Mouse (Mus musculus): ENCODE data around the gene Neurod6. TPM values are rescaled to one million over a fixed set of nuclear protein-coding genes. Genes with fewer than 3 reads are reported as not detected.

Neurod6 gene
- total RNA-seq, 1 experiment from 2014 or later = not detected

DNA sequence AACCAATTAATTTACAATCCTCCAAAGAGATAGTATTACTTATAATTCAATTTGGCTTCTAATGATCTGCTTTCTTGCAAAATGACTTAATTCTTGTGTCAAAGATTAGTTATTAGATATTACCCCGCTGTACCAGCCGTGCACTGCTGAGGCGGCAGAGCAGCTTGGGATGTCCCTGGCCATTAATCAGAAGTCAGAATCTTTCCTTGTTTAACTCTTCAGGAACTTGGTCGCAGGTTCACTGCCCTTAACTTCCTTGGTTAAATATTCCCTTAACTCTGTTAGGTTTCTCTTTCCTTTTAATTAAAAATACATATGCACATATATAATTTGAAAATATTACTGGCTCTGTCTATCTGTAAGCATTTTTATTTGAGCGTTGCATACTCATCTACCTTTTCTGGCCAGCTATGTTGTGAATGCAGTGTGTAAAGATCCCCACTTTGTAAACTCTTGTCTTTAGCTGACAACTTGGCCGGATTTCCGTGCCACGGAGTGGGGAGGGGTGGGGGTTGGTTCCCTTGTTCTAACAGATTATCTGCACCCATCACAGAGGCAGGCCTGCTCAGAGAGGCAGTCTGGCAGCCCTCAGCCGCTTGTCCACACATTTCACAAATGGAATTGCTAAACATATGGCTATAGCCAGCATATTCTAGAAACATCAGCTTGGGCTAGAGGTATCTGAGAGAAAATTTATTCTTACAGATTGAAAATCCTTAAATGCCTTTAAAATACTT lies 34.1 kb downstream of the Neurod6 start:
- no peak for DNase-seq

GRCm38 (mm10) chr6:55646111-55646823 lies 34.8 kb downstream of the Neurod6 start:
- no peak for DNase-seq

DNA sequence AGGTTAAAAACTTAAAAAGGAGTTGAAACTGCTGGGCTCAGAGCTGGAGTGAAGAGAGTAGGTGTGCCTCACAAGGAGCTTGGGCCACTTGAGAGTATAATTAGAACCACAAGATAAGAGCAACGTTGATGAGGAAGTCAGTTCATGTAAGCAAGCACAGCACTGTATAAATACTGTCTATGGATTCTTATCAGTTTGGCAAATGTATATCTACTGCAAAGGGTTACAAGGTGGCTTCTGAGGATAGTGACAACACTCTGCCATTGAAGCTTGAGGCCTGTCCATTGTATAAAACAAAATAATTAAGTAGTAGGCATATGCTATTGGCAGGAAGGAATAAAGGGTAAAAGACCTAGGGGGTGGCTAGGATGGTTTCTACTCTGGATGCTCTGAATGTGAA lies 46.4 kb downstream of the Neurod6 start:
- DNase-seq = no peak

Other genes with a start within 250 kb of the Neurod6 start
- gene Adcyap1r1, start 229.3 kb downstream of the Neurod6 start, total RNA-seq (2021) = 28.9 and 37.9 TPM in 2 replicates
- 0.21 and 0.76 TPM in 2 replicates for gene Itprid1, start 155.6 kb upstream of the Neurod6 start, total RNA-seq (2021)

Measured in adrenal gland, postnatal 25 days (tissue).